Mouse (Mus musculus) cerebellum, adult 2 months (tissue): ENCODE measurements at regions not wholly inside any gene's neighbourhood (a gene's known extent, or its start where the extent isn't known, plus 50 kb on each side); places are given as distances from the start of the nearest gene placed in this dataset.

ENCODE experiments used
- CTCF ChIP-seq: fragments of 200-500 bp; IDR thresholded peaks from 2 replicates; pipeline ENCODE4 v1.5.1; 2011; ENCODE audit warnings: low read depth, mild to moderate bottlenecking, control low read depth, low read length, moderate library complexity, borderline replicate concordance; ENCODE audit not compliant: insufficient read depth
- POLR2A ChIP-seq: fragments of 200-500 bp; IDR thresholded peaks from 2 replicates; pipeline ENCODE4 v1.6.1; 2011; ENCODE audit warnings: low read length, control low read depth, borderline replicate concordance; ENCODE audit not compliant: insufficient read depth

DNA sequence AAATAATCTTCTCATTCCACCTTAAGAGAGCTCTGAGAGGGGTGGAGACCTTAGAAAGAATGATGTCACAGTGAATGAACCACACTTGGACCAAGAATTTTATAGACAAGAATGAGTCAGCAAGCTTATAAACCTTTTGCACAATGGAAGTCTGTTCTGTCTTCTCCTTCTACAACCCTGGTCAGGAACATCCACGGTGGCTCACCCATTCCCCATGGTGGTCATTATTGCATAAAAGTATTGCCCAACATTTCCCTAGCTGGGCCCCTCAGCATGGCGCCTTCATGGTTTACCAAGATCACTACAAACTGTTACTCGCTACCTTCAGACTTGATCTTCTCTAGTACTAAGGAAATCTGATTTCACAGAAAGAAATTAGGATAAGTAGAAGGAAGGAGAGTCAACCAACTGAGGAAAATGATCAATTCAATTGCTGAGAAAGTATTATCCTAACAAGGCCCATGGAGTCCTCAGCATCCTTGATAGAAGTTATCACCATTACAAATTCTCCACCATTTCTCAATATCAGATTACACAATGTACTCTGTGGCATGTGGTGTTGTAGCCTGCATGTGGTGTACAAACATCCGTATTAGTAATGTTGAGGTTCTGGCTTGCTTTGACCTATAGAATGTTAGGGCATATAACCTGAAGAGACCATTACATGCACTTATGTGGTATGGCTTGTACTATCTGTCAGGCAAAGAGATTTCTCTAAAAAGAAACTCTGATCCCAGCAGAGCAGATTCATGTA, 165.1 kb upstream of the Serpine2 start:
- no peak for TF ChIP-seq CTCF
- TF ChIP-seq POLR2A, result no peak
